Mouse (Mus musculus) midbrain, embryonic 11.5 days (tissue): ENCODE results near the gene Traf2. TPM values are rescaled to one million over a fixed set of nuclear protein-coding genes. Genes with fewer than 3 reads are reported as not detected.

Experiments
- ATAC-seq: fragments of 200-750 bp; cut with Nextera tagmentation; 2 replicates; pipeline ENCODE4 v1.8.0; 2017; ENCODE audit warnings: moderate TSS enrichment, moderate library complexity; ENCODE audit not compliant: low FRiP score
- DNase-seq: peaks from one replicate; pipeline ENCODE4 v3.0.0; 2015; ENCODE audit warnings: low spot score; ENCODE audit errors: missing footprints
- H3K27ac ChIP-seq: fragments of 300-500 bp; sonication (generic); 2 replicates; pipeline ENCODE4 v1.5.1; 2014; ENCODE audit warnings: low read depth, low read length
- H3K27me3 ChIP-seq: fragments of 300-500 bp; sonication (generic); 2 replicates; pipeline ENCODE4 v1.6.1; 2014; ENCODE audit warnings: mild to moderate bottlenecking, low read length, moderate library complexity, mixed read lengths; ENCODE audit not compliant: control insufficient read depth, insufficient read depth
- H3K36me3 ChIP-seq: fragments of 300-500 bp; sonication (generic); 2 replicates; pipeline ENCODE4 v1.6.1; 2014; ENCODE audit warnings: mild to moderate bottlenecking, low read length, moderate library complexity, mixed read lengths; ENCODE audit not compliant: control insufficient read depth, insufficient read depth
- H3K4me1 ChIP-seq: fragments of 300-500 bp; sonication (generic); 2 replicates; pipeline ENCODE4 v1.6.1; 2014; ENCODE audit warnings: low read length; ENCODE audit not compliant: control insufficient read depth, insufficient read depth
- H3K4me2 ChIP-seq: fragments of 300-500 bp; sonication (generic); 2 replicates; pipeline ENCODE4 v1.6.1; 2014; ENCODE audit warnings: mild to moderate bottlenecking, moderate library complexity
- H3K4me3 ChIP-seq: fragments of 300-500 bp; sonication (generic); 2 replicates; pipeline ENCODE4 v1.5.1; 2014; ENCODE audit warnings: low read depth, low read length
- H3K9ac ChIP-seq: fragments of 300-500 bp; sonication (generic); 2 replicates; pipeline ENCODE4 v1.6.1; 2014; ENCODE audit warnings: low read length
- H3K9me3 ChIP-seq: fragments of 300-500 bp; sonication (generic); 2 replicates; pipeline ENCODE4 v1.6.1; 2016; ENCODE audit warnings: low read length; ENCODE audit not compliant: control insufficient read depth
- WGBS: fragments of 180-500 bp; shearing (Covaris S2); extraction: QIAGEN DNeasy Blood & Tissue Kit; methylation state at CpG from one replicate; pipeline ENCODE4 v1.1.7; 2014; 5-methylcytosine and 5-hydroxymethylcytosine counted together
- polyA plus RNA-seq: library from polyadenylated mRNA; unstranded; fragments of >200 nt; fragmentation: Nextera tagmentation; extraction: Ambion mirVana; gene quantifications from 2 replicates; pipeline ENCODE4 v1.2.1, GENCODE M21; 2014

The Traf2 gene
- polyA plus RNA-seq, 1 experiment from 2014 or later, result 31.6 TPM

DNA sequence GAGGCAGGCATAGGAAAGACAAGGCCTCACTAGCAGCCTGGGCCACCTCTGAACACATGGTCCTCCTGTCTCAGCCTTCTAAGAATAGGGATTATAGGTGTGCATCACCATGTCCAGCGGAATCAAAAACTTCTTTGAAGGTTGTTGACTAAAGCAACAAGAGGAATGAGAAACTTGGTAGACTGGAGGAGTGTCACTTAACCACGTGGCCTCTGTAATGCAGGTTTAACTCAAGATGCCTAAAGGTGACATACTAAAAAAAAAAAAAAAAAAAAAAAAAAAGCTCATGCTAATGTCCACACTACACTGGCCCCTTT is 11.9 kb downstream of the Traf2 start:
- Histone ChIP-seq H3K36me3 (peaks cover 6% of the 10 kb centered on the region; the same call in 1 of the 2 replicates), H3K27me3 (no peaks in the 10 kb centered on the region), H3K4me3 (no peak overlapping the region), H3K9ac (no peak overlapping the region), H3K27ac (no peak overlapping the region), H3K4me2 (no peak overlapping the region), H3K9me3 (no peaks in the 10 kb centered on the region), H3K4me1 (no peaks in the 10 kb centered on the region)
- DNase-seq, result no peak
- 90% methylated on average over 2 of the region's 2 CpGs for WGBS
- ATAC-seq, result no peak

DNA sequence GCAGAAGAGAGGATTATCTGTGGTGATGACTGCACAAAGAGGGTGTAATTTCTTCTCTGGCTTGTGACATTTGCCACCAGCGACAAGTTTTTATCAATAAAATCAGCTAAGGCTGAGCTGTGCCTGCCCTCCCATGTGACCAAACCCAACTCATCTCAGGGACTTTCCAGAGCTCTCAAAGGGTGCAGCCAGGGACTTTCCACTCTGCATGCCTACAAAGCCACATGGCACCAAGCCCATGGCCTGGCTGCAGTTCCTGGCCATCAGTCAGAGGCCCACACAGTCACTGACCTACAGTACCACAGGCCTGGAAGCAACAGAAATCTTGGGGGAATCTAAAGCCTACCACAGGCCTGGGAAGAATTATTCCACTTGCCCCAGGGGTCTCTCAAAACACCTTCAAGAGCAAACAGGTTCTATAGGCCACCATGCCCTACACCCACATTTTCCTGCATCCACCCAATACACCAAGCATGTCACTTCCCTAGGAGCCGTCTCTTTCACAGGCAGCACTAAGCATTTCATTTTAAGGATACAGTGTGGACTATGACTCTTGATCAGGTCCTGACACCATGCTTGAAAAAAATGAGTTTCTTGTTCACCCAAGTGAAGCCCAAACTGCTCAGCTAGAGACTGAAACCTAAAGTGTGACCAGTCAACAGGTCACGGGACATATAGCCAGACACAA is 12.4 kb downstream of the Traf2 start:
- no peak overlapping the region for H3K27ac ChIP-seq
- no peaks in the 10 kb centered on the region for H3K27me3 ChIP-seq
- DNase-seq (no peak), ATAC-seq (no peak)
- H3K9ac ChIP-seq, result no peak overlapping the region
- no peak overlapping the region for H3K4me2 ChIP-seq
- H3K36me3 ChIP-seq, result peaks cover 6% of the 10 kb centered on the region; the same call in 1 of the 2 replicates
- no peaks in the 10 kb centered on the region for H3K9me3 ChIP-seq
- WGBS, result 89% methylated on average over 3 of the region's 3 CpGs
- H3K4me3 ChIP-seq, result no peak overlapping the region
- H3K4me1 ChIP-seq, result no peaks in the 10 kb centered on the region

DNA sequence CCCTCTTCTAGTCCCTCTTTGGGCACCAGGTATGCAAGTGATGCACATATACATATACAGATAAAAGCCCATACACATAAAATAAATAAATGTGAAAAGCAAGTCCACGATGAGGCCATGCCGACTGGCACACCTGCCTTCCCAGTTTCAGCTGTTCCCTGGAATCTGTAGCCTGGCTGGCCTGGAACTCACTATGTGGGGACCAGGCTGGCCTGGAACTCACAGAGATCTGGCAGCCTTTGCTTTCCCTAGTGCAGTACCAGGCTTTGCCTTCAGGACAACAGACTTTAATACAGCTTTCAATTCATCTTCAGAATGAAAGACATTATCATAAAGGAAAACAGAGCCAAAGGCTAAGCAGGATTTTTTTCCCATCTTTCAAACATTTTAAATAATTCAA is 13.0 kb downstream of the Traf2 start:
- Histone ChIP-seq H3K4me1 (no peaks in the 10 kb centered on the region), H3K4me3 (no peak overlapping the region), H3K27me3 (no peaks in the 10 kb centered on the region), H3K9ac (no peak overlapping the region), H3K9me3 (no peaks in the 10 kb centered on the region), H3K36me3 (peaks cover 8% of the 10 kb centered on the region; the same call in 1 of the 2 replicates), H3K27ac (no peak overlapping the region), H3K4me2 (no peak overlapping the region)
- DNase-seq, result no peak
- no peak for ATAC-seq
- WGBS, result 96% methylated on average over 2 of the region's 2 CpGs

DNA sequence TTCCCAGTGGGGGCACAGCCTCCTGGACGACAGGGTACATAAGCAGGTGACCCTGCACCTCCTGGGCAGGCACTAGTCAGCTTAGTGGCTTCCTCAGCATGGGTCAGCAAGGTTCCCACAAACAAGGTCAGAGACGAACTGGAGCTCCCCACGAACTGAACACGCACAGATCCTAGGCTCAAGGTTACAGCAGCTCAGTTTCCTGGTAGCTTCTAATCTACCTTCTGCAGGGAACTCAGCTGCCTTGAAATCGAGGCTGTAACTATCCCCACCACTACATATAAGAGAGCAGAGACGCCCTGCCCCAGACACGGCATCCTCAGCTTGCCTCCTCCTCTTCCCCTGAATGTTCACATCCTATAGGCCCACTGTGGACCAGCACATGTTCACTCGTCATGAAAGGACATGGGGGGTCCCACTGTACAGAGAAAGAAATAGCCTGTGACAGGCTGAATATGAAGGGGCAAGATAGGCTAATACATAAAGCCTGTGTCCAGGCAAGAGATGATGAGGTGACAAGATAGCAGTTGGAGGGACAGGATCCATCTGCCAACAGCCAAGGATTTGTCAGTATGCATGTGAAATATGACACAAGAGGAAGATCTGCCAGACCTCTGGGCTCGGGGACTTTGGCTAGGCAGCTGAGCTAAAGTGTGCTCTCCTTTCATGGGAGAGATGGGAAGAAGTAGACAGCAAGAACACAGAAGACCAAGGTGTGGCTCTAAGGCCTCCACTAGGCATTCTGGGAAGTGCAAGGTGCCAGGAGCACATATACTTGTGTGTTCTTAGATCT is 20.0 kb downstream of the Traf2 start:
- ATAC-seq, result no peak
- H3K9me3 ChIP-seq, result no peaks in the 10 kb centered on the region
- no peak overlapping the region for H3K27ac ChIP-seq
- no peak overlapping the region for H3K4me2 ChIP-seq
- H3K9ac ChIP-seq, result no peak overlapping the region
- no peaks in the 10 kb centered on the region for H3K4me1 ChIP-seq
- H3K36me3 ChIP-seq, result peaks cover 27% of the 10 kb centered on the region
- DNase-seq, result no peak
- 92% methylated on average over 9 of the region's 9 CpGs for WGBS
- no peaks in the 10 kb centered on the region for H3K27me3 ChIP-seq
- no peak overlapping the region for H3K4me3 ChIP-seq

DNA sequence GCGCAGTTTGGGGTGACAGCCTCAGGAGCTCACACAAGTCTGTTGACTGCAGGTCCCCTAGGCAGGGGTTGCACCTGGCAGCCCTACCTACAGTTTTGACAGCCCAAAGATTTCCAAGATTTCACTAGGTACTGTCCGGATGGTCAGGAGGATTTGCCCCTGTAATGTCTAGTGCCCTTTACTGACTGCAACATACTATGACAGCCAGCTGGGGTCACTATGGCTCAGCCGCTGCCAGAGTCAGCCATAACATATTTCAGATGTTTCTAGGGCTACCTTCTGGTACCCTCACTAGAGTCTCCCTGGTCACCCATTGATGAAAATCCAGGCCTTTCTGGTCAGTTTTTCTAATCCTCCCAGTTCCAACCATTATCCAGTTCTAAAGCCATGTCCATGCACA is 36.8 kb downstream of the Traf2 start:
- Histone ChIP-seq H3K27me3 (no peaks in the 10 kb centered on the region), H3K36me3 (no peaks in the 10 kb centered on the region), H3K9me3 (no peaks in the 10 kb centered on the region), H3K4me1 (no peaks in the 10 kb centered on the region), H3K4me3 (no peak overlapping the region), H3K9ac (no peak overlapping the region), H3K4me2 (no peak overlapping the region), H3K27ac (no peak overlapping the region)
- ATAC-seq, result no peak
- WGBS, result 67% methylated on average over 3 of the region's 3 CpGs
- no peak for DNase-seq

DNA sequence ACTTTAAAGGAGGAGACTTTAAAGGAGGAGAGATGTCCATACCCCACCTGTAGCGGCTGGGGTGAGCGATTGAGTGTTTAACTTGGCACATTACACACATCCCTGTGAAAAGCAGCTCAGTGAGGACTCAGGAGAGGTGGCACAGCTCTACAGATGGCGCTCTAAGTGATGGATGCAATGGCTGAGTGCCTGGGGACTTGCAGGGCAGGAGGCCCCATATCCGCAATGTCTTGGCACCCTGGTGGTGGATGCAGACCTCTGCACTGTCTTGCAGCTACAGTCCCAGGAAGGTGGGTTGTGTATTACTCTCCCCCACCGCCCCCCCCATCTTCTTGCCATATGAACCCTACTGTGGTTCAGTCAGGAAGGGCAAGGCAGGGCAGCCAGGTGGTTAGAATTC is 39.8 kb downstream of the Traf2 start:
- no peaks in the 10 kb centered on the region for H3K36me3 ChIP-seq
- no peaks in the 10 kb centered on the region for H3K27me3 ChIP-seq
- H3K27ac ChIP-seq, result no peak overlapping the region
- no peak overlapping the region for H3K4me2 ChIP-seq
- ATAC-seq (no peak), DNase-seq (no peak)
- no peaks in the 10 kb centered on the region for H3K9me3 ChIP-seq
- H3K4me1 ChIP-seq, result no peaks in the 10 kb centered on the region; the same call in 1 of the 2 replicates
- WGBS, result 29% methylated on average over 5 of the region's 5 CpGs
- H3K4me3 ChIP-seq, result no peak overlapping the region
- H3K9ac ChIP-seq, result no peak overlapping the region

DNA sequence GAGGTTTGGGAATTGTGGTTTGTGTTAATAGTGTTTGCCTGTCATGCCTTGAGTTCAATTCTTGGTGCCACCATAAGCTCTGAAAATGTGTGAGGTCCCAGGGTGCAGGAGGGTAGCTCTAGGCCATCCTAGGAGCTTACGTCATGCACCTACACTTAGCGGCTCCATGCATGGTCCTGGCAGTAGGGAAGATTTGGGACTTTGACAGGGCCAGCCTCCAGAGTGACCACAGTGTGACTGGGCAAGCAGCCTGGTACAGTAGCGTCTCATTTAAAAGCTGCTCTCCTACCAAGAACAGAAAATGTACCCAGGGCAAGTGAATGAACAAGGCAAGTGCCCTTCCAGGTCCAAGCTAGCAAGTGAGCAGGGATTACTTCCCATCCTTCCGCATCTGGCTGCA is 40.9 kb downstream of the Traf2 start:
- no peak overlapping the region for H3K27ac ChIP-seq
- WGBS, result 86% methylated on average over 4 of the region's 4 CpGs
- H3K4me3 ChIP-seq, result no peak overlapping the region

DNA sequence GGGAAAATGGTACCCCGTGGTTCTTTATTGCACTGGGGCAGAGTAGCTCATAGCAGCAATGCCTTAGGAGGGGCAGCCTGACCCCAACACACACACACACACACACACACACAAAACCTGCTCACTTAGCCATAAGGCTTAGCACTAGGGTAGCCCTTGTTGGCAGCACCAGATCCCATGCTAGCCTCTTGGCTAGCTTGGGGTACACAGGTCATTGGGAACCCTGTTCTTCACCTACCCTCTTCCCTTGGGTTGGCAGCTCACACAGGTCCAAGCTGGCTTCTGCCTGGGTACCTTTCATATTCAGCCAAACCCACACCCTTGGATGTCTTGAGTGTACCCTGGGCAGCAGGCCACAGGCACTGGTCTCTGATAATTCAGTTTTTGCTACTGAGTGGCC is 41.7 kb downstream of the Traf2 start:
- no peaks in the 10 kb centered on the region for H3K9me3 ChIP-seq
- H3K4me3 ChIP-seq, result no peak overlapping the region
- DNase-seq, result no peak
- no peaks in the 10 kb centered on the region for H3K36me3 ChIP-seq
- no peak overlapping the region for H3K27ac ChIP-seq
- ATAC-seq, result no peak
- H3K4me1 ChIP-seq, result peaks cover 8% of the 10 kb centered on the region
- no peaks in the 10 kb centered on the region for H3K27me3 ChIP-seq
- no peak overlapping the region for H3K9ac ChIP-seq
- WGBS, result 80% methylated on average over 1 of the region's 1 CpGs
- H3K4me2 ChIP-seq, result no peak overlapping the region

More for the DNA sequence above, 40.9 kb downstream of the Traf2 start:
- no peak overlapping the region for H3K9ac ChIP-seq
- DNase-seq (no peak), ATAC-seq (no peak)
- no peaks in the 10 kb centered on the region for H3K36me3 ChIP-seq
- H3K4me2 ChIP-seq, result no peak overlapping the region
- H3K9me3 ChIP-seq, result no peaks in the 10 kb centered on the region
- H3K4me1 ChIP-seq, result peaks cover 8% of the 10 kb centered on the region
- H3K27me3 ChIP-seq, result no peaks in the 10 kb centered on the region

DNA sequence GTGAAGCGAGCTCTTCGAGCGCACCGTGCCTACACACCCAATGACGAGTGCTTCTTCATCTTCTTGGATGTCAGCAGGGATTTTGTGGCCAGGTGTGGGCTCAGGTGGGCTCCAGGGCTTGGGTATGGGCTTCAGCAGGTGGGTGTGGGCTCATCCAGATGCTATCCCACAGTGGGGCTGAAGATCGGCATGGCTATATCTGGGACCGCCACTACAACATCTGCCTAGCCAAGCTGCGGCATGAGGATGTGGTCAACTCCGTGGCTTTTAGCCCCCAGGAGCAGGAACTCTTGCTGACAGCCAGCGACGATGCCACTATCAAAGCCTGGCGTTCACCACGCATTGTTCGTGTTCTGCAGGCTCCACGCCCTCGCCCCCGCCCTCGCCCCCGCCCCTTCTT is 42.2 kb downstream of the Traf2 start:
- H3K27ac ChIP-seq, result no peak overlapping the region
- H3K4me1 ChIP-seq, result peaks cover 8% of the 10 kb centered on the region
- no peaks in the 10 kb centered on the region for H3K9me3 ChIP-seq
- H3K4me3 ChIP-seq, result no peak overlapping the region
- H3K4me2 ChIP-seq, result no peak overlapping the region
- DNase-seq (no peak), ATAC-seq (no peak)
- 95% methylated on average over 19 of the region's 19 CpGs for WGBS
- no peaks in the 10 kb centered on the region for H3K27me3 ChIP-seq
- no peak overlapping the region for H3K9ac ChIP-seq
- no peaks in the 10 kb centered on the region for H3K36me3 ChIP-seq
